Mouse (Mus musculus): ENCODE data around the gene Kdelc2. TPM values are rescaled to one million over a fixed set of nuclear protein-coding genes. Genes with fewer than 3 reads are reported as not detected.
A peak's percentile ranks its signal among the peaks of the same experiment; 100 is the strongest.

Gene Kdelc2
- polyA plus RNA-seq, 1 experiment from 2014 or later, result 7.2 TPM

- Histone ChIP-seq H3K4me3 (ENCODE audit: low read length) (no peak overlapping the region), H3K4me1 (ENCODE audit: control insufficient read depth, insufficient read depth, low read depth, low read length) (no peaks in the 10 kb centered on the region), H3K4me2 (ENCODE audit: low read length) (no peak overlapping the region), H3K27me3 (replicated peaks; ENCODE audit: control insufficient read depth, insufficient read depth, low read length) (no peaks in the 10 kb centered on the region), H3K9me3 (ENCODE audit: control insufficient read depth, low read length) (no peaks in the 10 kb centered on the region), H3K9ac (ENCODE audit: low read depth, low read length) (no peak overlapping the region), H3K36me3 (ENCODE audit: control insufficient read depth, insufficient read depth, low read length) (no peaks in the 10 kb centered on the region), H3K27ac (ENCODE audit: low read depth, low read length) (no peak overlapping the region)
- ATAC-seq, result no peak
- 67% methylated on average over 5 of the region's 5 CpGs for WGBS
Observed at GRCm38 (mm10) chr9:53377597-53377996, 6.2 kb upstream of the Kdelc2 start.

- WGBS, result 77% methylated on average over 3 of the region's 3 CpGs
- Histone ChIP-seq H3K36me3 (ENCODE audit: control insufficient read depth, insufficient read depth, low read length) (no peaks in the 10 kb centered on the region), H3K4me1 (ENCODE audit: control insufficient read depth, insufficient read depth, low read depth, low read length) (no peaks in the 10 kb centered on the region)
Observed at GRCm38 (mm10) chr9:53378171-53378570, 5.7 kb upstream of the Kdelc2 start.

GRCm38 (mm10) chr9:53380595-53380994 lies 3.2 kb upstream of the Kdelc2 start:
- no peak overlapping the region for H3K27ac ChIP-seq (ENCODE audit: low read depth, low read length)
- H3K4me1 ChIP-seq (ENCODE audit: control insufficient read depth, insufficient read depth, low read depth, low read length), result peaks cover 5% of the 10 kb centered on the region
- H3K36me3 ChIP-seq (ENCODE audit: control insufficient read depth, insufficient read depth, low read length), result no peaks in the 10 kb centered on the region
- no peak overlapping the region for H3K4me3 ChIP-seq (ENCODE audit: low read length)
- H3K9me3 ChIP-seq (ENCODE audit: control insufficient read depth, low read length), result no peaks in the 10 kb centered on the region
- H3K4me2 ChIP-seq (ENCODE audit: low read length), result no peak overlapping the region
- H3K9ac ChIP-seq (ENCODE audit: low read depth, low read length), result no peak overlapping the region
- WGBS, result 90% methylated on average over 2 of the region's 2 CpGs
- ATAC-seq, result no peak
- H3K27me3 ChIP-seq (replicated peaks; ENCODE audit: control insufficient read depth, insufficient read depth, low read length), result no peaks in the 10 kb centered on the region

More at GRCm38 (mm10) chr9:53378171-53378570, 5.7 kb upstream of the Kdelc2 start:
- Histone ChIP-seq H3K9me3 (ENCODE audit: control insufficient read depth, low read length) (no peaks in the 10 kb centered on the region), H3K9ac (ENCODE audit: low read depth, low read length) (no peak overlapping the region), H3K4me2 (ENCODE audit: low read length) (no peak overlapping the region), H3K27me3 (replicated peaks; ENCODE audit: control insufficient read depth, insufficient read depth, low read length) (no peaks in the 10 kb centered on the region), H3K4me3 (ENCODE audit: low read length) (no peak overlapping the region), H3K27ac (ENCODE audit: low read depth, low read length) (no peak overlapping the region)
- no peak for ATAC-seq

GRCm38 (mm10) chr9:53381113-53381615 lies 2.7 kb upstream of the Kdelc2 start:
- Histone ChIP-seq H3K9me3 (ENCODE audit: control insufficient read depth, low read length) (no peaks in the 10 kb centered on the region), H3K4me3 (ENCODE audit: low read length) (no peak overlapping the region), H3K9ac (ENCODE audit: low read depth, low read length) (no peak overlapping the region), H3K27me3 (replicated peaks; ENCODE audit: control insufficient read depth, insufficient read depth, low read length) (no peaks in the 10 kb centered on the region), H3K4me2 (ENCODE audit: low read length) (no peak overlapping the region), H3K27ac (ENCODE audit: low read depth, low read length) (no peak overlapping the region), H3K36me3 (ENCODE audit: control insufficient read depth, insufficient read depth, low read length) (no peaks in the 10 kb centered on the region), H3K4me1 (ENCODE audit: control insufficient read depth, insufficient read depth, low read depth, low read length) (peaks cover 5% of the 10 kb centered on the region)
- 85% methylated on average over 5 of the region's 5 CpGs for WGBS
- no peak for ATAC-seq

- Histone ChIP-seq H3K4me2 (ENCODE audit: low read length) (peak overlapping the region; percentile 98), H3K9me3 (ENCODE audit: control insufficient read depth, low read length) (no peaks in the 10 kb centered on the region), H3K4me1 (ENCODE audit: control insufficient read depth, insufficient read depth, low read depth, low read length) (peaks cover 5% of the 10 kb centered on the region), H3K36me3 (ENCODE audit: control insufficient read depth, insufficient read depth, low read length) (no peaks in the 10 kb centered on the region), H3K27me3 (replicated peaks; ENCODE audit: control insufficient read depth, insufficient read depth, low read length) (no peaks in the 10 kb centered on the region), H3K4me3 (ENCODE audit: low read length) (peak overlapping the region; percentile 84), H3K27ac (ENCODE audit: low read depth, low read length) (peak overlapping the region; percentile 92), H3K9ac (ENCODE audit: low read depth, low read length) (peak overlapping the region; percentile 89)
- peak; percentile 43; the same call in 1 of the 2 replicates for ATAC-seq
- WGBS, result 10% methylated on average over 8 of the region's 8 CpGs
Observed at GRCm38 (mm10) chr9:53384873-53385272, 1.0 kb downstream of the Kdelc2 start.

GRCm38 (mm10) chr9:53387431-53387830 lies 3.6 kb downstream of the Kdelc2 start:
- 71% methylated on average over 2 of the region's 2 CpGs for WGBS
- no peaks in the 10 kb centered on the region for H3K9me3 ChIP-seq (ENCODE audit: control insufficient read depth, low read length)
- no peak overlapping the region for H3K4me2 ChIP-seq (ENCODE audit: low read length)
- no peak for ATAC-seq
- H3K27ac ChIP-seq (ENCODE audit: low read depth, low read length), result no peak overlapping the region
- no peaks in the 10 kb centered on the region for H3K27me3 ChIP-seq (replicated peaks; ENCODE audit: control insufficient read depth, insufficient read depth, low read length)
- H3K4me3 ChIP-seq (ENCODE audit: low read length), result no peak overlapping the region
- no peaks in the 10 kb centered on the region for H3K36me3 ChIP-seq (ENCODE audit: control insufficient read depth, insufficient read depth, low read length)
- peaks cover 5% of the 10 kb centered on the region for H3K4me1 ChIP-seq (ENCODE audit: control insufficient read depth, insufficient read depth, low read depth, low read length)
- no peak overlapping the region for H3K9ac ChIP-seq (ENCODE audit: low read depth, low read length)

- Histone ChIP-seq H3K4me1 (ENCODE audit: control insufficient read depth, insufficient read depth, low read depth, low read length) (peaks cover 5% of the 10 kb centered on the region), H3K27ac (ENCODE audit: low read depth, low read length) (no peak overlapping the region), H3K9ac (ENCODE audit: low read depth, low read length) (no peak overlapping the region), H3K4me2 (ENCODE audit: low read length) (no peak overlapping the region), H3K27me3 (replicated peaks; ENCODE audit: control insufficient read depth, insufficient read depth, low read length) (no peaks in the 10 kb centered on the region), H3K9me3 (ENCODE audit: control insufficient read depth, low read length) (no peaks in the 10 kb centered on the region), H3K4me3 (ENCODE audit: low read length) (no peak overlapping the region), H3K36me3 (ENCODE audit: control insufficient read depth, insufficient read depth, low read length) (no peaks in the 10 kb centered on the region)
- no peak for ATAC-seq
- 83% methylated on average over 3 of the region's 3 CpGs for WGBS
Observed at GRCm38 (mm10) chr9:53389109-53389508, 5.3 kb downstream of the Kdelc2 start.

- no peak overlapping the region for H3K9ac ChIP-seq (ENCODE audit: low read depth, low read length)
- ATAC-seq, result no peak
- no peak overlapping the region for H3K4me2 ChIP-seq (ENCODE audit: low read length)
- 82% methylated on average over 7 of the region's 7 CpGs for WGBS
- H3K27me3 ChIP-seq (replicated peaks; ENCODE audit: control insufficient read depth, insufficient read depth, low read length), result no peaks in the 10 kb centered on the region
- H3K27ac ChIP-seq (ENCODE audit: low read depth, low read length), result no peak overlapping the region
- H3K4me1 ChIP-seq (ENCODE audit: control insufficient read depth, insufficient read depth, low read depth, low read length), result peaks cover 2% of the 10 kb centered on the region; the same call in 1 of the 2 replicates
- no peaks in the 10 kb centered on the region for H3K9me3 ChIP-seq (ENCODE audit: control insufficient read depth, low read length)
- no peak overlapping the region for H3K4me3 ChIP-seq (ENCODE audit: low read length)
- H3K36me3 ChIP-seq (ENCODE audit: control insufficient read depth, insufficient read depth, low read length), result no peaks in the 10 kb centered on the region
Observed at GRCm38 (mm10) chr9:53390136-53390535, 6.3 kb downstream of the Kdelc2 start.

- no peak for ATAC-seq
Observed at GRCm38 (mm10) chr9:53397685-53398387, 14.0 kb downstream of the Kdelc2 start.

More at GRCm38 (mm10) chr9:53397685-53398387, 14.0 kb downstream of the Kdelc2 start:
- Histone ChIP-seq H3K27ac (ENCODE audit: low read depth, low read length) (no peak overlapping the region), H3K9ac (ENCODE audit: low read depth, low read length) (no peak overlapping the region), H3K9me3 (ENCODE audit: control insufficient read depth, low read length) (no peaks in the 10 kb centered on the region), H3K4me1 (ENCODE audit: control insufficient read depth, insufficient read depth, low read depth, low read length) (peaks cover 8% of the 10 kb centered on the region), H3K36me3 (ENCODE audit: control insufficient read depth, insufficient read depth, low read length) (no peaks in the 10 kb centered on the region), H3K27me3 (replicated peaks; ENCODE audit: control insufficient read depth, insufficient read depth, low read length) (no peaks in the 10 kb centered on the region), H3K4me3 (ENCODE audit: low read length) (no peak overlapping the region), H3K4me2 (ENCODE audit: low read length) (no peak overlapping the region)
- WGBS, result 81% methylated on average over 13 of the region's 13 CpGs
